Mouse (Mus musculus) midbrain, embryonic 16.5 days (tissue): ENCODE measurements around the gene Gm28038. TPM values are rescaled to one million over a fixed set of nuclear protein-coding genes. Genes with fewer than 3 reads are reported as not detected.

Source experiments
- ATAC-seq: fragments of 200-750 bp; cut with Nextera tagmentation; 2 replicates; pipeline ENCODE4 v1.8.0; 2017; ENCODE audit warnings: moderate TSS enrichment
- H3K27ac ChIP-seq: fragments of 300-500 bp; sonication (generic); 2 replicates; pipeline ENCODE4 v1.5.1; 2014; ENCODE audit warnings: mild to moderate bottlenecking, low read length, mixed read lengths
- H3K27me3 ChIP-seq: fragments of 300-500 bp; sonication (generic); 2 replicates; pipeline ENCODE4 v1.6.1; 2014; ENCODE audit warnings: low read depth, low read length, mixed read lengths; ENCODE audit not compliant: control insufficient read depth, insufficient read depth
- H3K36me3 ChIP-seq: fragments of 300-500 bp; sonication (generic); 2 replicates; pipeline ENCODE4 v1.6.1; 2014; ENCODE audit warnings: mild to moderate bottlenecking, low read length, moderate library complexity, mixed read lengths; ENCODE audit not compliant: control insufficient read depth, insufficient read depth
- H3K4me1 ChIP-seq: fragments of 300-500 bp; sonication (generic); 2 replicates; pipeline ENCODE4 v1.6.1; 2014; ENCODE audit warnings: mild to moderate bottlenecking, low read length, mixed read lengths; ENCODE audit not compliant: control insufficient read depth, insufficient read depth
- H3K4me2 ChIP-seq: fragments of 300-500 bp; sonication (generic); 2 replicates; pipeline ENCODE4 v1.6.1; 2014; ENCODE audit warnings: mild to moderate bottlenecking, low read length, mixed read lengths
- H3K4me3 ChIP-seq: fragments of 300-500 bp; sonication (generic); 2 replicates; pipeline ENCODE4 v1.5.1; 2014; ENCODE audit warnings: low read depth, mild to moderate bottlenecking, low read length, moderate library complexity, mixed read lengths
- H3K9ac ChIP-seq: fragments of 300-500 bp; sonication (generic); 2 replicates; pipeline ENCODE4 v1.6.1; 2014; ENCODE audit warnings: low read depth, low read length, mixed read lengths
- H3K9me3 ChIP-seq: fragments of 300-500 bp; sonication (generic); replicated peaks from 2 replicates; pipeline ENCODE4 v1.6.1; 2014; ENCODE audit warnings: mild to moderate bottlenecking, low read length, mixed read lengths; ENCODE audit not compliant: control insufficient read depth, poor library complexity, severe bottlenecking
- WGBS: fragments of 180-500 bp; shearing (Covaris S2); extraction: QIAGEN DNeasy Blood & Tissue Kit; methylation state at CpG from one replicate; pipeline ENCODE4 v1.1.7; 2014; 5-methylcytosine and 5-hydroxymethylcytosine counted together
- polyA plus RNA-seq: library from polyadenylated mRNA; unstranded; fragments of >200 nt; fragmentation: Nextera tagmentation; extraction: Ambion mirVana; gene quantifications from 2 replicates; pipeline ENCODE4 v1.2.1, GENCODE M21; 2015

Gene Gm28038
- polyA plus RNA-seq, 1 experiment from 2014 or later = not detected

GRCm38 (mm10) chr2:30325296-30325695 is 44.5 kb downstream of the Gm28038 start:
- H3K9me3 ChIP-seq = no peaks in the 10 kb centered on the region
- WGBS = 94% methylated on average over 5 of the region's 5 CpGs
- no peak overlapping the region for H3K9ac ChIP-seq
- no peaks in the 10 kb centered on the region for H3K27me3 ChIP-seq
- no peak overlapping the region for H3K4me2 ChIP-seq
- ATAC-seq = no peak
- no peaks in the 10 kb centered on the region for H3K4me1 ChIP-seq
- H3K27ac ChIP-seq = no peak overlapping the region
- no peak overlapping the region for H3K4me3 ChIP-seq
- H3K36me3 ChIP-seq = peaks cover 63% of the 10 kb centered on the region

GRCm38 (mm10) chr2:30327276-30327675 is 46.4 kb downstream of the Gm28038 start:
- H3K27me3 ChIP-seq = no peaks in the 10 kb centered on the region
- no peaks in the 10 kb centered on the region for H3K4me1 ChIP-seq
- no peaks in the 10 kb centered on the region for H3K9me3 ChIP-seq
- H3K27ac ChIP-seq = no peak overlapping the region
- no peak overlapping the region for H3K4me2 ChIP-seq
- no peak for ATAC-seq
- no peak overlapping the region for H3K4me3 ChIP-seq
- WGBS = 96% methylated on average over 7 of the region's 7 CpGs
- H3K36me3 ChIP-seq = peaks cover 64% of the 10 kb centered on the region
- no peak overlapping the region for H3K9ac ChIP-seq

DNA sequence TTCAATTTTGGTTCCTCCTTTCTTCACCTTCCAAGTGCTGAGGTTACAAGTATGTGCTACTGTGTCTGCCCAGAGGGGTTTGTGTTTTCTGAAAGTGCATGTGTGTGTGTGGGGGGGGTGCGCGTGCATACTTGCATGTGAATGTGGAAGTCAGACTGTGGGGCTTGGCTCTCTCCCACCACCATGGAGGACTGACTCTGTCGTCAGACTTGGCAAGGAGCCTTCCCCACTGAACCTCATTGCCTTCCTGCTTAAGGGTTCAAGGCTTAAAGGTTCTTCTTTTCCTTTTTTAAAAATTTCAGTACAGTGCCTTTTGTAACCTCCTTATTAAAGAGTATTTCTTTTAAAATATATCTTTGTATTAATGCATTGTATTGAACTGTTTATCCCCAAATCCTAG is 47.9 kb downstream of the Gm28038 start:
- H3K36me3 ChIP-seq = peaks cover 65% of the 10 kb centered on the region
- H3K9ac ChIP-seq = no peak overlapping the region
- 87% methylated on average over 3 of the region's 3 CpGs for WGBS
- H3K4me1 ChIP-seq = no peaks in the 10 kb centered on the region
- H3K9me3 ChIP-seq = no peaks in the 10 kb centered on the region
- H3K27ac ChIP-seq = no peak overlapping the region
- H3K4me2 ChIP-seq = no peak overlapping the region
- H3K27me3 ChIP-seq = no peaks in the 10 kb centered on the region
- ATAC-seq = no peak
- H3K4me3 ChIP-seq = no peak overlapping the region

DNA sequence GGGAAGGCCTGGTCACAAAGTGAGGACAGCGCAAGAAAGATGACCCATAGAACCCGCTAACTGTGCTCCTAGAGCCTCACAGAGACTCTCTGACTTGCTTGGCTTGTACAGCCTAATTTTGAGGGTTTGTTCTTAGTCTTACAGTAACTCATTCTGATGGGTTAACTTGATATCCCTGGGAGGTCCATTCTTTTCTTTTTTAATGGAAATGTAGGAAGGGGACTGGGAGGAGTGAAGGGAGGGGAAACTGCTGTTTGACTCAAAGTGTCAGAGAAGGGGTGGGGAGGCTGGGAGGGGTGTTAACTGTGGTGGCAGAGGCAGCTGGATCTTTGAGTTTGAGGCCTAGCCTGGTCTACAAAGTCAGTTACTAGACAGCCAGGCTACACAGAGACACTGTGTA is 54.5 kb downstream of the Gm28038 start:
- H3K36me3 ChIP-seq = peaks cover 47% of the 10 kb centered on the region
- H3K27me3 ChIP-seq = no peaks in the 10 kb centered on the region
- H3K9ac ChIP-seq = no peak overlapping the region
- H3K27ac ChIP-seq = no peak overlapping the region
- 97% methylated on average over 2 of the region's 2 CpGs for WGBS
- no peaks in the 10 kb centered on the region for H3K9me3 ChIP-seq
- H3K4me1 ChIP-seq = no peaks in the 10 kb centered on the region
- no peak for ATAC-seq
- no peak overlapping the region for H3K4me3 ChIP-seq
- no peak overlapping the region for H3K4me2 ChIP-seq

- Histone ChIP-seq H3K4me3 (no peak overlapping the region), H3K36me3 (peaks cover 51% of the 10 kb centered on the region), H3K4me1 (no peaks in the 10 kb centered on the region), H3K4me2 (no peak overlapping the region), H3K27ac (no peak overlapping the region), H3K9me3 (no peaks in the 10 kb centered on the region), H3K27me3 (no peaks in the 10 kb centered on the region), H3K9ac (no peak overlapping the region)
- WGBS = 84% methylated on average over 16 of the region's 16 CpGs
- no peak for ATAC-seq
Measured at GRCm38 (mm10) chr2:30336174-30336915, 55.5 kb downstream of the Gm28038 start.

GRCm38 (mm10) chr2:30337179-30337578 is 56.3 kb downstream of the Gm28038 start:
- WGBS = 85% methylated on average over 12 of the region's 12 CpGs
- Histone ChIP-seq H3K9me3 (no peaks in the 10 kb centered on the region), H3K27me3 (no peaks in the 10 kb centered on the region), H3K27ac (no peak overlapping the region), H3K4me2 (no peak overlapping the region), H3K9ac (no peak overlapping the region), H3K4me1 (no peaks in the 10 kb centered on the region), H3K4me3 (no peak overlapping the region), H3K36me3 (peaks cover 54% of the 10 kb centered on the region)
- ATAC-seq = no peak

DNA sequence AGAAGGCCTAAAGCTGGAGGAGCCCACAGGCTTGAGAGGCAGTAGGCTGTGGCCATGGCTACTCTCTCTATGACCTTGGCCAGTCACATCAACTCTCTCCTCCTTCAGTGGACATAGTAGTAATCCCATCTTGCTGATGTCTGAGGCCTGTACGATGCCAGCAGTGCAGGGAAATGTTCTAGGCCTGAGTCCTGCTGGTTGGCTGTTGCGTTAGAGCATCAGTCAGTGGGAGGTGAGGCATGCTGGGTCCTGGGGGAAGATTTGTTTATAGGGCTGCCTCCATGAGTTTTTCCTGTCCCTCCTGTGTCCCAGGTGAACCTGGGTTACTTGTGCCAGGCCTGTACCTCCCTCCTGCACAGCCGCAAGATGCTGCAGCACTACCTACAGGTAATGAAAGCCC is 61.2 kb downstream of the Gm28038 start:
- no peaks in the 10 kb centered on the region for H3K27me3 ChIP-seq
- 92% methylated on average over 3 of the region's 3 CpGs for WGBS
- peaks cover 67% of the 10 kb centered on the region for H3K36me3 ChIP-seq
- no peaks in the 10 kb centered on the region for H3K4me1 ChIP-seq
- no peak overlapping the region for H3K4me3 ChIP-seq
- no peak overlapping the region for H3K27ac ChIP-seq
- no peak overlapping the region for H3K9ac ChIP-seq
- H3K4me2 ChIP-seq = no peak overlapping the region
- H3K9me3 ChIP-seq = no peaks in the 10 kb centered on the region
- no peak for ATAC-seq

DNA sequence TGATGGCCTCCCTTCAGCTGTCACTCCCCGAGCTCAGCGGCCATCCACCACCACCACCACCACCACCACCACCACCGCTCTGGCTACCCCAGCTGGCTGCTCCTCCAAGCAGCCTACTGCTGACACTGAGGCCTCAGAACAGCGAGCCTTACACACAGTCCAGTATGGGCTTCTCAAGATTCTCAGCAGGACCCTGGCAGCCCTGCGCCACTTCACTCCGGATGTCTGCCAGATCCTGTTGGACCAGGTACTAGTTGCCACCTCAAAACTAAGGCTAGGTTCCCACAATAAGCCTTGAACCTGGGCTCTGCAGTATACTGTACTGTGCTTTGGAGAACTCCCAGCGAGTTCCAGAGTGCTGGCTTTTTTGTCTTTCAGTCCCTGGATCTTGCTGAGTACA is 61.7 kb downstream of the Gm28038 start:
- Histone ChIP-seq H3K9me3 (no peaks in the 10 kb centered on the region), H3K4me3 (no peak overlapping the region), H3K27me3 (no peaks in the 10 kb centered on the region), H3K4me1 (no peaks in the 10 kb centered on the region), H3K36me3 (peaks cover 64% of the 10 kb centered on the region), H3K9ac (no peak overlapping the region), H3K27ac (no peak overlapping the region), H3K4me2 (no peak overlapping the region)
- 90% methylated on average over 7 of the region's 7 CpGs for whole genome bisulfite sequencing
- ATAC-seq = no peak

DNA sequence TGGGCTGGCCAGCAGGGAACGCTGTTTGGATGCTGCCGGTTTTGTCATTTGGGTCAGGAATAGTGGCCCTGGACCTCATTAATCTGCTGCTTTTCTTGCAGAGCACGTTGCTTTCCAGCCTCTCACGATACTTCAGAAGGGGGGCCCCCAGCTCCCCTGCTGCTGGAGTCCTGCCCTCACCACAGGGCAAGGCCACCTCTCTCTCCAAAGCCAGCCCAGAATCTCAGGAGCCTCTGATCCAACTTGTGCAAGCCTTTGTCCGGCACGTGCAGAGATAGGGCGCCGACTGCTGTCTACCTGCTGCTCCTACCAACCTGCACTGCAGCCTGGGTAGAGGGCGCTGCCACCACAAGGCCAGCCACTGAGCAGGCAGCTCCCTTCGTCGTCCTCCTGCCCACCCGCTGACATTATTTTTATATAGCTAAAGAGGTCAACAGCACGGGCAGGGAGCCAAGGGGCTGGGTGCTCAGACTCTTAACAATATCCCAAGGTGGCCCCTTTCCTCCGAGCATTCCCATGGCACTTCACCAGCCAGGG is 62.8 kb downstream of the Gm28038 start:
- WGBS = 61% methylated on average over 14 of the region's 14 CpGs
- Histone ChIP-seq H3K4me2 (no peak overlapping the region), H3K4me3 (no peak overlapping the region), H3K9ac (no peak overlapping the region), H3K27ac (0 out of 2 replicates have a peak overlapping the region, but pooled peaks have one; percentile 22), H3K27me3 (no peaks in the 10 kb centered on the region), H3K4me1 (no peaks in the 10 kb centered on the region), H3K9me3 (no peaks in the 10 kb centered on the region), H3K36me3 (peaks cover 69% of the 10 kb centered on the region)
- 0 out of 2 replicates have a peak, but pooled peaks have one; percentile 49 for ATAC-seq
